Mouse (Mus musculus) left cerebral cortex, postnatal 14 days (tissue): ENCODE data around the gene Ccdc170. TPM values are rescaled to one million over a fixed set of nuclear protein-coding genes. Genes with fewer than 3 reads are reported as not detected.
"Not testable (repeated sequence)": the region's sequence is repeated elsewhere in the genome, so short reads cannot be mapped to it uniquely, and the experiment has no call there.

Experiments used
- DNase-seq, 2 experiments: peaks; one replicate each; pipeline ENCODE4 v3.0.0; 2021 to 2022; ENCODE audit warnings: low spot score in 2 of 2, mixed read lengths in 1 of 2
- intact Hi-C: fragments of 180-260 bp; cut with DNase I; formaldehyde crosslinking; loops from one replicate; pipeline ENCODE4 v1.15.1; 2025
- long read RNA-seq, 2 experiments: library from polyadenylated mRNA; stranded (forward); transcript quantifications; one replicate each; pipeline ENCODE4 v2.0.0; 2021
- total RNA-seq, 2 experiments: library from RNA; stranded (reverse); gene quantifications; 2 replicates each; pipeline ENCODE4 v1.2.3; 2021

The Ccdc170 gene
- under 1 TPM; 0.13 to 0.21 TPM for total RNA-seq
- long read RNA-seq, experiment 1, partial matches to known transcripts, result 0 of 1 reads
- long read RNA-seq, experiment 1, other reads (novel, unspliced or antisense), result 0 of 1 reads
- long read RNA-seq, experiment 2, result 0 reads

- intact Hi-C loops, result no loop called here
- DNase-seq, result no peak
Measured at GRCm38 (mm10) chr10:4482355-4482754, at the start of gene Ccdc170. TSS of gene Ccdc170 (plus strand) at chr10:4482502.

GRCm38 (mm10) chr10:4432996-4433755 lies 49.1 kb upstream of the Ccdc170 start:
- intact Hi-C loops, result no loop called here
- peak in 1 of 2 experiments; percentile 15 for DNase-seq

DNA sequence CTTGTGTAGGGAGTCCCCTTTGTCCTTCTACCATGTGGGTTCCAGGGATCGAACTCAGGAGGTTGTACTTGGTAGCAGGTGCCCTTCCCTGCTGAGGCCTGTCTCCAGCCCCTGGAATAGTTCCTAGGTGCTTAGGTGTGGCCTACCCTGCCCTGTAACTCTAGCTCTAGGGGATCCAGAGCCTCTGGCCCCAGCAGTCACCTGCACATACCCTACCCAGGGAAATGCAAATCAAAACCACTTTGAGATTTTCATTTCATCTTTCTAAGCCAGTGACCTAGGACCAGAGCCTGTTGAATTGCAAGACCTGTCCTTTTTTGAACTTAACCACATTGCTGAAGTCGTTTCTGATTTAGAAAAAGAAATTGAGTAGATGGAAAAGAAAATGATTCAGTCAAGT lies 48.4 kb upstream of the Ccdc170 start:
- DNase-seq, intact Hi-C loops: not testable (repeated sequence)

DNA sequence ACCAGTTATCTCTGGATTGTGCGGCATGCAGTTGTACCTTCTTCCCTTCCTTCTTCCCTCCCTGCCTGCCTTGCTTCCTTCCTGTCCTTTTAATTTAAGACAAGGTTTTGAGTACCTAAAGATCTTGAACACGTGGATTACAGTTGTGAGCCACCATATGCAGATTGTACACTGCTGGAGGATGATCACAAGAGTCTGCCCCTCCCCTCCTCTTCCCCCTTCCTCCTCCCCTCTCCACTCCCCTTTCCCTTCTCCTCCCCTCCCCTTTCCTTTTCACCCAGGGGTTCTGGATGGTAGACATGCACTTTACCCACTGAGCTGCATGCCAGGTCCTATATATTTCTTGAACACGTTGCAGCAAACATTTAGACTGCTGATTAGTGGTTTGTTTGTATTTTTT lies 46.9 kb upstream of the Ccdc170 start:
- intact Hi-C loops, result no loop called here
- no peak for DNase-seq

DNA sequence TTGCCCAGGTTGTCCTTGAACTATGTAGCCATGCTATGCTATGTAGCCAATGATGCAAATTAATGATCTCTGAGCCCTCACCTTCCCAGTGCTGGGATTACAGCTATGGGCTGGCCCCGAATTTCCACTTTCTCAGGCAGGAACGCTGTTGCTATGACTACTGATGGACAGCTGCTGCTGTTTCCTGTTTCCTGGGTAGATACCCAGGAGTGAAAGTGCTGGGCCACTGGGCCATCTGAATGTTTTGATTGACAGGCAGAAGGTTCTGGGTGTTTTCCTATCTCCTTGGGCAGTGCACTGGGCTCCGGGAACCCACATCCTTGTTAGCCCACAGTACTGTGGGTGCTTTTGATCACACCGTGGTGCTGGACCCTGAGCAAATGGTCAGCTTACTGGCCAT lies 25.9 kb upstream of the Ccdc170 start:
- intact Hi-C loops, result no loop called here
- DNase-seq, result no peak

- no peak for DNase-seq
- intact Hi-C loops, result no loop called here
Measured at GRCm38 (mm10) chr10:4460201-4460600, 22.1 kb upstream of the Ccdc170 start.

- intact Hi-C loops, result no loop called here
Measured at GRCm38 (mm10) chr10:4465799-4466198, 16.5 kb upstream of the Ccdc170 start.

DNA sequence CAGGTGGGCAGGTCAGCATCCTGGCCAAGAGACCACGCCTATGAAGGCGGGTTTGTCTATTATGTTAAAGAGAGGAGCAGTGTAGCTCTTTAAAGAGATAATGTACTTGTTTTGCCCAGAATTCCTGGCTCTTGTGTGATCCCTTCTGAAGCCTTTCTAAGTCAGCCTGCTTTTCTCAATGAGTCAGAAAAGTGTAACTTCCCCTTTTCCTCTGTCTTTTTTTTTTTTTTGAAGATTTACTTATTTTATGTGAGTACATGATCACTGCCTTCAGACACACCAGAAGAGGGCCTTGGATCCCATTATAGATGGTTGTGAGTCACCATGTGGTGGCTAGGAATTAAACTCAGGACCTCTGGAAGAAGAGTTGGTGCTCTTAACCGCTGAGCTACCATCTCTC lies 12.9 kb upstream of the Ccdc170 start:
- no peak for DNase-seq
- intact Hi-C loops, result no loop called here

More at GRCm38 (mm10) chr10:4465799-4466198, 16.5 kb upstream of the Ccdc170 start:
- DNase-seq, result no peak

- no peak for DNase-seq
- intact Hi-C loops, result no loop called here
Measured at GRCm38 (mm10) chr10:4473591-4473993, 8.7 kb upstream of the Ccdc170 start.

- DNase-seq, result no peak
- intact Hi-C loops, result no loop called here
Measured at GRCm38 (mm10) chr10:4475431-4475830, 6.9 kb upstream of the Ccdc170 start.

DNA sequence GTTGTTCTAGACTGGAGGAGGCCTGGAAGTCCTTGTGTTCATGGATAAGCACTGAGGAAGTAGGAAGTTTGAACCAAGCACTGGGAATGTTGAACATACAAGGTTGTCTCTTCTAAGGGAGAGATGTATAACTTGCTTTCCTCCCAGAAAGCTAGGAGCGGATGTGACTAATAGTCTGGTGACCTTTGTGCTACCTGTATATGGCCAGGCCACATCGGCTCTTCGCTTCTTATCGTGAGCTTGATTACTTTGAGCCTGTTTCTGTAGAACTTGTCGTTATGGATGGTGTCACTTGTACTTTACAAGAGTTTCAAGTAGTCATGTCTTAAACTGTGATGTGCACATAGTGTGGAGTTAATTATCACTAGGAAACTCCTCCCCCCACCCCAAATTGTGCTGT lies 5.7 kb upstream of the Ccdc170 start:
- intact Hi-C loops, result no loop called here
- DNase-seq, result no peak

GRCm38 (mm10) chr10:4480929-4481328 lies 1.4 kb upstream of the Ccdc170 start:
- no peak for DNase-seq

DNA sequence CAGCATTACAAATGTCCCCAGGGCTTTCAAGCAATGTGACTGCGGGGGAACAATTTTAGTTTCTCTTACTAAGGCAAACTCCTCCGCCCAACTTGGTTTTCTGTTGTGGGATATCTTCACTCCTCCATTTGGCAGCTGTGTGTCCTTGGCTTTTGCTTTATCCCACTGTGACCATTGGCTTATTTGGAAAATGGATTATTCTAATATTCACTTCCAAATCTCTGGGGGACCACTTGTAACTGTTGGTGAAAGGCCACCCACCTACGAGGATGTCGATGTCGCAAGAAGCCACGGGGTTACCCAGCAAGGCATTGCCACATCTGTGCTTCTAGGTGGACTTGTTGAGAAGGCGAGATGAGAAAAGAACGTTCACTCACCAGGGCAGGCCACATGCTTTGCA lies 607 bp upstream of the Ccdc170 start:
- intact Hi-C loops, result no loop called here
- no peak for DNase-seq

More at GRCm38 (mm10) chr10:4480929-4481328, 1.4 kb upstream of the Ccdc170 start:
- intact Hi-C loops, result no loop called here

DNA sequence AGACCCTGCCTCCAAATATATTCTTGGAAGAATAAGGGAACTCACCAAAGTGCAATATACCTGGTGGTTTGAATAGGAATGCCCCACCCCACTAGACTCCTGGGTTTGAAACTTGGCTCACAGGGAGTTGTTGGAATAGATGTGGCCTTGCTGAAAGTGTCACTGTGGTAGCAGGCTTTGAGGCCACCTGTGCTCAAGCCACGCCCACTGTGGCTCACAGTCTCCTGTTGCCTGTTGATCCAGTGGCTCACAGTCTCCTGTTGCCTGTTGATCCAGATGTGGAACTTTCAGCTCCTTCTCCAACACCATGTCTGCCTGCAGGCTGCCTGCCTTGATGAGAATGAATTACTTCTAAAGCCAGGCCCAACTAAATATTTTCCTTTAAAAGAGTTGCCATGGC lies 1.5 kb downstream of the Ccdc170 start:
- intact Hi-C loops, result no loop called here
- DNase-seq, result no peak

DNA sequence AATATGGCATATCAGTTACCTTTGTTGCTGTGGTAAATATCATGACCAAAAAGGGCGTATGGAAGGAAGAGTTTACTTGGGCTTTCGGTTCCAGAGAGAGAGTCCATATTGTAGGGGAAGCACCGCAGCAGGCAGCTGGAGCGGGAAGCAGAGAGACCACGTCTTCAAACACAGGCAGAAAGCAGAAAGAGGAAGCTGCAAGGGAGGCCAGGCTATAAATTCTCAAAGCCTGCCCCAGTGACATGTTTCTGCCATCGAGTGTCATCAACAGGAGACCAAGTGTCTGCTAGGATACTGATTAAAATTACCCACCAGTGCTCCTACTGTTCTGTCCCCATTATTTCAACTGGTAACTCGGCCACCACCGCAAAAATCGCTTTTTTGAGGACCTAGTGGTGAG lies 2.7 kb downstream of the Ccdc170 start:
- intact Hi-C loops, result no loop called here
- no peak for DNase-seq

GRCm38 (mm10) chr10:4489865-4490264 lies 7.6 kb downstream of the Ccdc170 start:
- DNase-seq, result no peak
- intact Hi-C loops, result no loop called here

DNA sequence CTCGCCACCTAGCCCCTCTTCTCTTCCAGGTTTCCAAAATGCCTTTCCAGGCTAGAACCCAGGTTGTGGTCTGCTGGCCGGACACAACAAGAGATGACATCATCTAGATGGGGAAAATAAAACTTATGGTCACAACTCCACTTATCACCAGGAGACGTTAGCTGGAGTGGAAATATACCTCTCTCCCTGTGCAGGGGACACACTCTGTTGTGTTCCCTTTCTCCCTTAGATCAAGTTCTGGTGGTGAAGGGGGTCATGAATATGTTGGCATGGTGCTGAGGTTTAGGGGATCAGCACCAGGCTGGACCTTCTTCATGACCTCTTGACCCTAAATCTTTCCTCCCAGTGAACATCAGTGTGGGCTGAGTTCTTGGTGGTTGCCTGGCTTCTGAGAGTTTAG lies 9.0 kb downstream of the Ccdc170 start:
- intact Hi-C loops, result no loop called here
- no peak for DNase-seq

DNA sequence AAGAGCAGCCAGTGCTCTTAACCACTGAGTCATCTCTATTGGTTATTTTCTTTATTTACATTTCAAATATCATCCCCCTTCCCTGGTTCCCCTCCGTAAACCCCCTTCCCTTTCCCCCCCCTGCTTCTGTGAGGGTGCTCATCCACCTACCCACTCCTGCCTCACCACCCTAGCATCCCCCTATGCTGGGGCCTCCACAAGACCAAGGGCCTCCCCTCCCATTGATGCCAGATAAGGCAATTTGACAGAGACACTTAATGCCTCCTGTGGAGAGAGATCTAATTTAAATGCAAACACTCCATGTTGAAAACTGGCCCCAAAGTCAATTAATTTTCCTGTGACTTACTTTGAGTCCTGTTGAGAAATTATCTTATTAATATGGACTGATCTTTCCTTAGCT lies 9.7 kb downstream of the Ccdc170 start:
- no peak for DNase-seq

GRCm38 (mm10) chr10:4492909-4493308 lies 10.6 kb downstream of the Ccdc170 start:
- intact Hi-C loops, result no loop called here
- DNase-seq, result no peak

More for the DNA sequence above, 9.7 kb downstream of the Ccdc170 start:
- intact Hi-C loops, result no loop called here

GRCm38 (mm10) chr10:4503251-4503650 lies 20.9 kb downstream of the Ccdc170 start:
- intact Hi-C loops, result no loop called here
- DNase-seq, result no peak

DNA sequence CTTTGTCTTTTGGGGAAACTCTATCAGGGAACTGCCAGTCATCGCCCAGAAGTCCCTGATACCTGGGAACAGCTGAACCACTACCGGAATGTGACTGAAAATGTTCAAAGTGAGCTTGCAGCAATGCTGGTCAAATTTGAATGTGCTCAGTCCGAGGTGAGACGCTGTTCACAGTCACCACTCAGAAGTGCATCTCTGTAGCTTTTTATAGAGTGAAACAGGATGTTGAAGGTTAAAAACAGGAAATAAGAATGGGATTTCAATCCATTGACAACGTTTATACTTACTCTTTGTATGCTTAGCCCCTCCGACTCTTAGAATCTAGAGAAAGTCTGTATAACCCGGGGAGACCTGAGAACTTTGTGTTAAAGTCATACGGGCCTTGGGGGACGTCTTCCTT lies 30.4 kb downstream of the Ccdc170 start:
- intact Hi-C loops, result no loop called here
- no peak for DNase-seq
